Mouse (Mus musculus) heart, postnatal 0 days (tissue): ENCODE measurements at regions not wholly inside any gene's neighbourhood (a gene's known extent, or its start where the extent isn't known, plus 50 kb on each side); places are given as distances from the start of the nearest gene placed in this dataset.

Source experiments
- CTCF ChIP-seq: IDR thresholded peaks from 2 replicates; pipeline ENCODE4 v1.5.1; 2016; ENCODE audit warnings: antibody characterized with exemption, control low read depth, low read depth
- EP300 ChIP-seq: IDR thresholded peaks from 2 replicates; pipeline ENCODE4 v1.6.1; 2016; ENCODE audit warnings: antibody characterized with exemption, low read depth

- no peak for TF ChIP-seq CTCF
- TF ChIP-seq EP300, result no peak
These were observed 489.7 kb upstream of the Pabpc4l start for GRCm38 (mm10) chr3:46937751-46938150.
